Mouse (Mus musculus) sigmoid colon, adult 10 weeks (tissue): ENCODE data around the gene Gtf2h1. TPM values are rescaled to one million over a fixed set of nuclear protein-coding genes. Genes with fewer than 3 reads are reported as not detected.

Experiments
- polyA plus RNA-seq: library from polyadenylated mRNA; stranded (reverse); fragments of 350-450 nt; fragmentation: Illumina TruSeq; extraction: RNeasy Lipid Tissue Mini Kit (QIAGEN cat#74804); gene quantifications from one replicate; pipeline ENCODE4 v1.2.3, GENCODE M21; 2014; ENCODE audit warnings: low read depth, low replicate concordance

Gtf2h1 gene
- polyA plus RNA-seq: 108 TPM

DNA sequence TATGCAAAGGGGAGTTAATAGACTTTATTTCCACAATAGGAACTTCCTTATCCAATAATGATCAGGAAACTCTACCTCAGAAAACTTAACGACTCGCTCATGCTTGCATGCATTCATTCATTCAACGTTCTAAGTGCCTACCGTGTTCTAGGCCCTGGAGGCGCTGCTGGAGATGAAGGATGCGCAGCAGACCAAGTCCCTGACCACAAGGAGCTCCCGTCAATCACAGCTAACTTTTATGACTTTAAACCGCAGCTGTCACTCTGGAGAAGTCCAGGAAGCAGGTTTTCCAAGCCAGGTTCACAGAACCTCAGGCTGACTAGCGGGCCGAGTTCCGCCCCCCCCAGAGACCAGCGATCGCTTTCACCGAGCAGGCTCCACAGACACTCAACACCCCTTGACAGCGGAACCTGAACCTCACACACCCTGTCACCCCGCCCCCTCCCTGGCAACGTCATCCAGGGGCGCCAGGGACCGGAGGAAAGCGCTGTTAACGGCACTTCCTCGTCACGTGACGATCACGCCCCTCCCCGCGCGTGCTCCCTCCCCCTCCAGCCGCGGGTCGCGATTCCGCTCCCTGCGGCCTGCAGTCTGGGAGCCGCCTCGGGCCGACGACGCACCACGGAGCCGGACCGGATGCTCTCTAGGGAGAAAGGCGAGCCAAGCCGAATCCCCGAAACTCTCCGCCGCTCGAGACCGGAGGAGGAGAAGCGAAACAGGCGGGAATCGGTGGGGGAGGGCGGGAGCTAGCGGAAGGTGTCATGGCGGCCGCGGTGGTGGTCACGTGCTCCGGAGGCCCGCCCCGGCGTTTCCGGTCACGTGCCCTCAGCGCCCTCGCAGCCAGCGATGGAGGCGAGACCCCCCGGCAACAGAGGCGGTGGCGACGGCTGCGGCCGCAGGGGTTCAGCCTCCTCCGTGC is at the start of gene Gtf2h1, which contains the start of gene Hps5:
TSS of gene Gtf2h1 (plus strand) at position 817 of the 919 bp plus-strand sequence.
TSS of gene Hps5 (minus strand) at position 778 of the 919 bp plus-strand sequence.

DNA sequence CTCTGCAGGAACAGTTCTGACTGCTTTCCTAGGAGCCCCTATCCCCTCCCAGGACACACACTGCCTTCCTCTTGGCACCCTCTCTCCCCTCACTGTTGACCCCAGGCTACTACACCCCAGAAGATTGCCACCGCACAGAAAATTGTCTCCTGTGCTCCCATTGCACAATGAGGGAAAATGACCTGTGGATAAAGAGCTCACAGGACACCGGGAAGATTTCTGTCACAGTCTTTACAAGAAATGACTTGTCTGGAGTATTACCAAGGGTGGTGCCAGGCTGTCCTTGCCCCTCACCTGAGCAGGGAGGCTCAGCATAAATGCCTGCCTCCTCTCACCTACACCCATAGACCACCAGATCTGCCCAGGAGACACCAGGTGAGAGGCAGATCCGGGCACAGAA is 44.4 kb upstream of the Gtf2h1 start, which contains the start of gene Saa2:
TSS of gene Saa2 (plus strand) at position 301 of the 400 bp plus-strand sequence.

DNA sequence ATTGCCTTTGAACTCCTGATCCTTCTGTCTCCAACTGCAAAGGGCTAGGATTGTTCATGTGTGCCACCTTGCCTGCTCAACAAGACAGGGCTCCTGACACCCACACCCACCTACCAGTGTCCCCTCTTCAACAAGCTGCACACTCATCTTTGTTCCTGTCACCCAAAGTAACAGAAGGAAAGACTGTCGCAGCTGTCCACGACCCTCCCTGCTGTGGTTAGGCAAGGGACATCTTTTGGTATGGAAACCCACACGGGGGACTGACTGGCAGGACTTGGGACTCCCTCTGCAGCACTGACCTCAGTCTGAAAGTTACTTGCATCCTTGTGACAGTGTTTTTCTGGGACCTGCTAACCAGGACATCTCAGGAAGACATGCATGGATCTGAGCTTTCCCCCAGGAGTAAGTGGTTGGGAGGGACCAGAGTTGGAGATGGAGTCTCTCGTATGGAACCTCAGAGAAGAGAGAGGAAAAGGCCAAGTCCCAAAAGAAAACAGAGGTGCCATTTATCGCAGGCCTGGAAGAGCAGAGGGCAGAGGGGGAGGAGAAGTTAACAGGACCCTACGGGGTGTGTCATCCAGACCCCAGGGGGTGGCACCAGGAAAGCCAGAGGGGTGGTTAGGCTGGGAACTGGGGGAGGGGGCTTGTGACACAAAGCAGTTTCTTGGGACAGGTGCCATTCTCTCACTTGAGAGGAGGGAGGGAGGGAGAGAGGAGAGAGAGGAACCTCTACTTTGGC is 45.1 kb downstream of the Gtf2h1 start, which contains the start of gene Ldha:
TSS of gene Ldha (plus strand) at position 689 of the 739 bp plus-strand sequence.

DNA sequence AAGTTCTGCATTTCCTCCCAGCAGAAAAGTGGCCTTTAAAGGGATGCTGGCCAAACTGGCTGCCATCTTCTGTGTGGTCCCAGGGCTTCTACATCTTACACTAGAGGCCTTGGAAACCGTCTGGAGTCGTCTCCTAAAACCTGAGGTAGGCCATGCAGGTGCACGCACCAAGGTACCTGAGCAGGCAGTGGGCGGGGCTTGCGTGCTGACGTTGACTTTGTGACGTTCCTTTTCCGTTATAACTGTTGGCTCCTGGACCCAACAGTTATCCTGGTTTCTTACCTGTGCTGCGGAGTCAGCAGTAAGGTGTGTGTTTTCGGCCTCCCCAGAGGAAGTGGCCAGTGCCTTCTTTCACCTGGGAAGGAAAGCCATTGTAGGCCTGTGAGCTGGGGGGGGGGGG is 65.1 kb downstream of the Gtf2h1 start, which contains the start of gene Ldhc:
TSS of gene Ldhc (plus strand) at position 208 of the 400 bp plus-strand sequence.

Other genes with a start within 250 kb of the Gtf2h1 start
- gene Sergef, start 156.3 kb upstream of the Gtf2h1 start, polyA plus RNA-seq: 1.9 TPM
- gene Tph1, start 123.6 kb upstream of the Gtf2h1 start, polyA plus RNA-seq: 36.1 TPM
- gene Saal1, start 85.4 kb upstream of the Gtf2h1 start, polyA plus RNA-seq: 5.0 TPM
- 5.0 TPM for gene Saa3, start 80.4 kb upstream of the Gtf2h1 start, polyA plus RNA-seq
- not detected for gene Saa4, start 63.5 kb upstream of the Gtf2h1 start, polyA plus RNA-seq
- 841 TPM for gene Saa1, start 53.1 kb upstream of the Gtf2h1 start, polyA plus RNA-seq
- not detected for gene Saa2, start 44.3 kb upstream of the Gtf2h1 start, polyA plus RNA-seq
- gene Hps5, start within 50 bp of the Gtf2h1 start, polyA plus RNA-seq: 83.2 TPM
- gene Ldha, start 45.4 kb downstream of the Gtf2h1 start, polyA plus RNA-seq: 321 TPM
- gene Ldhc, start 65.1 kb downstream of the Gtf2h1 start, polyA plus RNA-seq: not detected
- gene Tsg101, start 123.9 kb downstream of the Gtf2h1 start, polyA plus RNA-seq: 349 TPM
- 36.5 TPM for gene Uevld, start 162.4 kb downstream of the Gtf2h1 start, polyA plus RNA-seq
- gene Gm9999, start 187.5 kb downstream of the Gtf2h1 start, polyA plus RNA-seq: not detected
- gene Spty2d1, start 212.3 kb downstream of the Gtf2h1 start, polyA plus RNA-seq: 58.1 TPM